Mouse (Mus musculus): ENCODE measurements around the gene Slc35g2.
A peak's percentile ranks its signal among the peaks of the same experiment; 100 is the strongest.

The Slc35g2 gene

DNA sequence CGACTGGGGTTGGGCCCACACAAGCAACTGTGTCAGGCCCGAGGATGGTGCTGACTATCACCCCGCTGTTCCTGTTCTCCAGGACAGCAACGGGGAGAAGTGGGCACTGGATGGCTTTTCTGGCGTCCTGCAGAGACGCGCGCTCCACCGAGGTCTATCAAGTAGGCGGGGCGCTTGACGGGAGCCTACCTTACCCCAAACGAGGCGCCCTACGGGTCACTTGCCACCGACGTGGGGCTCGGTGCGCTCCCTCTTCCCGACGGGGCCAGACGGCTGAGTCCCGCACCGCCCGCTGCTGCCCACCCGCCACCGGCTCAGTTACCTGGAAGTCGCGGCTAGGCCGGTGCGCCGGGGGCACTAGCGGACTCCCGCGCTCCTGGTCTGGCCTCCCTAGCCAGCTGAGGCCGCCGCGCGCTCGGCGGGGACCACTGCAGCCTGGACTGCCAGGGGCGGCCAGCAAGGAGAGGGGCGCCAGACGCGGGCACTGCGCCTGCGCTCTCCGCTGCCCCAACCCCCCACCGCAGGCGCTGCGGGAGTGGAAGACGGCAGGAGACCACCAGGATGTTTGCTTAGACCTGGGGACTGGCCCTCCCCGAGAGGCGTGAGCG lies at the start of gene Slc35g2:
Gene Slc35g2, minus strand, starts transcription at position 465 of the 608 bp plus-strand sequence.
- DNase-seq (ENCODE audit: low spot score), result peak; percentile 83

DNA sequence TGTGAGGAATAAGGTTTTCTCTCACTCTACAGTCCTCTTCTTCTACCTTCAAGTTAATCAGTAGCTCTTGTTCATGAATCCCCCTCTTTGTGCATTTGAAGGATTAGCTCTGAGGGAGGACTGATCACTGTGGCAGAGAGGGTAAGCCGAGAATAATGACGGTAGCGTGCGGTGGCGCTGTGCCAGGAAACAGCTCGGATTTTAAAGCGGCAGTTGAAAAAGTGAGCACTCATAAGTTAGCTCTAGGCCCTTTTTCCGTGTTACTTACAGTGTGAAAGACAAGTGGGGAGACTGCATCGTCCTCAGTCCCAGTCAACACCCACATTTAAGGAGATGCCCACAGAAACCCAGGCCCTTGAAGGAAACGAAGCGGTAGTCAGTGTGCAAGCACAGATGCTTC lies 46.1 kb upstream of the Slc35g2 start:
- peak; percentile 15 for DNase-seq (ENCODE audit: low spot score)

DNA sequence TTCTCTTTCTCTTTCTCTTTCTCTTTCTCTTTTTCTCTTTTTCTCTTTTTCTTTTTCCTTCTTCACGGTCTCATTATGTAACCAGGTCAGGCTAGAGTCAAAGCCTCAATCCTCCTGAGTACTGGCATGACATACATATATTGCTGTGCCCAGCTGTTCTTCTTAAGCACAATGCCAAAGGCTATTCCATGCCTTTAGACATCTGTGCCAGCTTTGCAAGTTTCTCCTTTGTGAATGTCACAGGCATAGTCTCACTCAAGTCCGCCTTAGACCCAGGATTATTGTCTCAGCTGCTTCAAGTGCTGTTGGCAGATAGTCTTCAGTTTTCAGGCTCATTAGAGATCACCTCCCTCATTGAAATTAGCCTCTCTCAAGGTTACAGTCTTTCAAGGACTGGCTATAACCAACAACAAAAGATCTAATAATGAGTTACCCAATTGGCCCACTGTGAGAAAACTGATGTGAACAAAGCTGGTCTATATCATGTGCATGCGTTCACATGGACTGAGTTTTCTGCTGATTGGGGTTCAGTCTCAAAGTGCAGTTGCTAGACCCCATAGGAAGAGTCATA lies 42.7 kb upstream of the Slc35g2 start:
- DNase-seq (ENCODE audit: low spot score), result no peak

DNA sequence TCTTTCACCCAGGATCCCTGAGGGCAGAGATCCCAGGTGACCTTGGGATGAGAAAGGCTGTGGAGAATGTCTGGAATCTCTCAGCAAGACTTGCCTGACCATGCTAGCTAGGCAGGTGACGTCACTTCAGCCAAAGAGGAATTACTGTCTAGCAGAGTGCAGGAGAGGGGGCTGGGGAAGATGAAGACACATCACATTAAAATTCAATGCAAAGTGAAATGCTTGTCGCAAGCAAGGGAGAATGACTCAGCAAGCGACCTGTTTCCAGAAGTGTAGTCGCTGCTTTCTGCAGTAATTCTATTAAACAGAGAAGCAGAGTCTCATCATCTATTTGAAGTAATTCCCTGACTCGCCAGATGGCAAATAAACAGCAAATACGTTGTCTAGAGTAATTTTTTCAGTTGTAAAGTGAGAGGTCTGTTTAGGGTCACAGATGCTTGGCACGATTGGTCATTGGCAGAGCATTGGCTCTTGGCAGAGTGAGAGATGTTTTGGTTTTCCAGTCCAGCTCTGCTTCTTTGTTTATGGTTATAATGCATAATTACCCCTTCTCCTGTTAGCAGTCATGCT lies 35.2 kb upstream of the Slc35g2 start:
- DNase-seq (ENCODE audit: low spot score), result peak; percentile 39

DNA sequence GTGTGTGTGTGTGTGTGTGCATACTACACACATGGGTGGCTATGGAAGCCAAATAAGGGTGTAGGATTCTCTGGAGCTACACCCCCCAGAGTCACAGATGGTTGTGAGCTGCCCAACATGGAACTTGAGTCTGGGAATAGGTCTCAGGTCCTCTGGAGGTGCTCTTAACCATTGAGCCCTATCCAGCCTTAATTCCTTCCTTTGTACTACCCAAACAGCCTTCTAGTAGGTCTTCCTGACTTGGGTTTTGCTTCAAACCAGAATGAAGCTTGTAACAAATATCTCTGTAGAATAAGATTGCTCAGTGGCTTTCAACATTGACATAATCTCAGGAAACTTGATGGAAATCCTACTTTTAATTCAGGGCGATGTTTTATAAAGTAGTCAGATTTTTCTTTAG lies 34.6 kb upstream of the Slc35g2 start:
- no peak for DNase-seq (ENCODE audit: low spot score)

DNA sequence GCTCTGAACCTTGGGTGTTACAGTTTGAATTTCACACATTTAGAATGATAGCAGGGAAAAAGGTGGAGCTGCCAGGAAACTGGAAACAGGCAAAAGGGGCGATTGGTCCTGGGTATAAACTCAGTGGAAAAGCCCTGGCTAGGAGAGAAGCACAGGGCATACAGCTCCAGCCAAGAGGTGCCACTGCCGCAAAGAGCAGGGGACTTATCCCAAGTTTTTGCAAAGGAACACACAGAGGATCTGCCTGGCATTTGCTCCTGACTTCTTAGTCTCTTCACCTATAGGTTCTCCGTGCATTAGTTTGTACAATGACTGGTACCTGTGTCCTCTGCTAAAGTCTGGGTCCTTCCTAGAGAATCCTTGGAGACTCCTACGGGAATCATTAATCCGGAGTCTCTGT lies 32.3 kb upstream of the Slc35g2 start:
- no peak for DNase-seq (ENCODE audit: low spot score)

DNA sequence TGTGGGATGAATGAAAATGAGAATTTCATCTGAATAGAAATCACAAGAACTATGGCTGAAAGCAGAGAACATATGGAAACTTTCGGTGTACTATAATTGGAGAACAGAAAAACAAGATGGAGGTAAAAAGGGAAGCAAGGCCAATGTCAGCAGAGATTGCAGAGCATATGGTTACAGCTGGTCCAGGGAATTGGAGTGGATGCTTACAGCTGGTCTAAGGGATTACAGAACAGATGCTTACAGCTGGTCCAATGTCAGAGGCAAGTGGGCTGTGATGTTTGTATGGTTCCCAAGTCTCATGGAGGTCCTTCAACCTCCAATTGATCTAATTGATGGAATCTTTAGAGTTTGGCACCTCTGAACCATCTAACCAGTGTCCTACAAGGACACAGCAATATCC lies 31.2 kb upstream of the Slc35g2 start:
- no peak for DNase-seq (ENCODE audit: low spot score)

DNA sequence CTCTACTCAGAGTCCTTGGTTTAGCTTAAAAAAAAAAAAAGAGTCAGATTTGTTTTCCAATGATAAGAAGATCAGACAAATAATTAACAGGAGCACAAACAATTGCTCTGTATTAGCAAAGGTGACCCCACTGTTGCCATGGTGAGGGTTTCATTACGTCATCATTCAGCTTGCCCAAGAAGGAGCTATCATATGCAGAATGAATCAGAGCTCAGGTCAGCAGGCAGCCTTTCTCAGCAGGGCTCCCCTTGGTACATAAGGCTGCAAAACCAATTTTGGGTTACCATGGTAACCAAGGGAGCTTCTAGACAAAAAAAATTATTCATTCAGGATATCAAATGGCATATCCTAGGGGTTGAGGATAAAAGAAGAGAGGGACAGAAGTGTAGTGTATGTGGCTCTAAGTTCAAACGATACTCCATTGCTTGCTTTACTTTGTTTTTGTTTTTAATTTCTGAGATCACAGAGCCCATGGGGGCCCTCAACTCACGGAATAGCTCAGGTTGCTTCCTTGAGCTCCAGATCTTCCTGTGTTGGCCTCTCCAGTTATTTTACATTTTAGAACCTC lies 29.0 kb upstream of the Slc35g2 start:
- DNase-seq (ENCODE audit: low spot score), result peak; percentile 33

DNA sequence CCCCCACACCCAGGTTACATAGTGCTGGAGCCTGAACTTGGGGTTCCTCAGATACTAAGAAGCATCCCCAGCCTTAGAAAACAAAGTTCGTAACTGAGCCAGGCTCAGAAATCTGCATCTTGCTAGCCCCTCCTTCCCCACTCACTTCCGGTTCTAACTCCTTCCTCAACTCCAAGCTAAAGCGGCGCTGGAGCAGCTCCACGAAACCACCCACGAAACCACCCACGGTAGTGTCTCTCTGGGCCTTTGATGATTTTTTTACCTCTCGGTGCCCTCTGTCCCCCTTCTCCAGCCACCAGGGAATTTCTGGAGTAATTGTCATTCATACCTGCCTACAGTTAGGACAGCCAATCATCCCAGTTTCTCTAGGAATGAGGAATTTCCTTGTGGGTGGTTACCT lies 26.7 kb upstream of the Slc35g2 start, which contains the start of gene Stag1:
Gene Stag1, plus strand, starts transcription at position 253 of the 400 bp plus-strand sequence.
- no peak for DNase-seq (ENCODE audit: low spot score)

DNA sequence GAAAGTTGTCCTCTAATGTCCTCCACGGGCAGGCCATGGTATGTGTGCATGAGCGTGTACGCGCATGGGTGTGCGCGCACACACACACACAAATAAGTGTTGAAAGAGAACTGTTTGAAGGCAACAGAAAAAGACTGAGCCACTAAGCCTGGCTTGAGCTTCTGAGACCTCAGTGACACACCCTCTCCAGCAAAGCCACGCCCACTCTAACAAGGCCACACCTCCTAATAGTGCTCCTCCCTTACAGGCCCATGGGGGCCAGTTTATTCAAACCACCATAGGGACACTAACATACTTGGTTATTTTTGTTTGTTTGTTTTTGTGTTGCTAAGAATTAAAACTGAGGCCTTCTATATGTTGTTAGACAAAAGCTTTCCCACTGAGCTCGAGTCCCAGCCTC lies 25.4 kb upstream of the Slc35g2 start:
- DNase-seq (ENCODE audit: low spot score), result no peak

DNA sequence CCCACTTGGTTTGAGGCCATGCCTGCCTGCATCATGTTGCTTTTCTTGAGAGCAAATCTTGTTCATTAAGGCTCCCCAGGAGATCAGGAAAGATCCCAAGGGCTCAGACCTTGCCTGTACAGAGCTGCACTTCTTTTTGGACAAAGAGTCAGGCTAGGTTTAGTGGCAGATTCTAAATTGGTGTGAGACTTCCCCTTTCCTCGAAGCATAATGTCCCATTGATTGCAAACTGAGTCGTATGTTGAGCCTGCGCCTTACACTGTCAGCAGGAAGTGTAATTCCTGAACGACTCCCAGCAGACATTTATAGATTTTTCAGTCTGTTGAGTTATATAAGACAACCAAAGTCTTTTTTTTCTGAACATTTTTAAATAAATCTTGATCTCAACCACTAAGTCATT lies 19.6 kb upstream of the Slc35g2 start:
- DNase-seq (ENCODE audit: low spot score), result no peak

DNA sequence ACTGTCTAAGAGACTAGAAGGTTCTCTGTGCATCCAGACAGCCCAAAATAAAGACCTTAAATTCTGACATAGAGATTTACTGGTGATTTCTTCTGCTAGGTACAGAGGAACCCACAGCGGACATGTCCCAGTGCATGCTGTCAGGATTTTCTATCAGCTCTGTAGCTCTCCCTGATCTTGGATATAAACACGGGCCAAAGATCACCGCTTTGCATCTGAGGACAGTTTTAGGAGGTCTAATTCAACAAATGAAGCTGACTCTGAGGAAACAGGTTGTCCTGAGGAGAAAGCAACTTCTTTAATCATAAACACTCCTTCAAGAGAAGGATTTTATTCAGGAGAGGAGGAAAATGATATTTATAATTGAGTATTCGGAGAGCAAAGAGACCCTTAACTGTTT lies 13.1 kb upstream of the Slc35g2 start:
- no peak for DNase-seq (ENCODE audit: low spot score)

DNA sequence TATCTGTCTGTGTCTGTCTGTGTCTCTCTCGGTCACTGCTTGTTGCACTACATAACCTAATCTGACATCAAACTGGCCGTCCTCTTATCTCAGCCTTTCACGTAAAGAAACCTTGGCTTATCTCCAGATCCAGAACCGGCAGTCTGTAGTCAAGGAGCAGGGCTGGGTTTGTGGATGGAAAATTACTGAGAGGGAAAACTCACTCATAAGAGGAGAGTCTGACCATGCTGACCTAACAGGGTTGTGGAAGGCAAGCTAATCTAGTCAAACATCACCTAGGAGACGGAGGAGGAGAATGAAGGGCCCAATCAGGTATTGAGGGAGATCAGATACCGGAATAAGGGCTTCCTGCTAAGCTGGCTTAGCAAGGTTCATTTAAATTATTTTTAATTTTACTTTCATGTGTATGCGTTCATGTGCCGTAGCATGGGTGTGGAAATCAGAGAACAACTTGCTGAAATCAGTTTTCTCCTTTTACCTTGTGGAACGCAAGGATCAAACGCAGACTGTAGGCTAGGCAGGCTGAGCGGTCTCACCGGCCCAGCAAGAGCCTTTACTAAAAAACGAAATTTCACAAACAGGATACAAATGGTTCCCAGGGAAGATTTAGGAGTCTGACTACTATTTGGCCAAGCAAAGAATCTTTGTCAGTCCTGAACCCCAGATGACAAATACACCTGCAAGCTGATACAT lies 12.1 kb upstream of the Slc35g2 start:
- no peak for DNase-seq (ENCODE audit: low spot score)

DNA sequence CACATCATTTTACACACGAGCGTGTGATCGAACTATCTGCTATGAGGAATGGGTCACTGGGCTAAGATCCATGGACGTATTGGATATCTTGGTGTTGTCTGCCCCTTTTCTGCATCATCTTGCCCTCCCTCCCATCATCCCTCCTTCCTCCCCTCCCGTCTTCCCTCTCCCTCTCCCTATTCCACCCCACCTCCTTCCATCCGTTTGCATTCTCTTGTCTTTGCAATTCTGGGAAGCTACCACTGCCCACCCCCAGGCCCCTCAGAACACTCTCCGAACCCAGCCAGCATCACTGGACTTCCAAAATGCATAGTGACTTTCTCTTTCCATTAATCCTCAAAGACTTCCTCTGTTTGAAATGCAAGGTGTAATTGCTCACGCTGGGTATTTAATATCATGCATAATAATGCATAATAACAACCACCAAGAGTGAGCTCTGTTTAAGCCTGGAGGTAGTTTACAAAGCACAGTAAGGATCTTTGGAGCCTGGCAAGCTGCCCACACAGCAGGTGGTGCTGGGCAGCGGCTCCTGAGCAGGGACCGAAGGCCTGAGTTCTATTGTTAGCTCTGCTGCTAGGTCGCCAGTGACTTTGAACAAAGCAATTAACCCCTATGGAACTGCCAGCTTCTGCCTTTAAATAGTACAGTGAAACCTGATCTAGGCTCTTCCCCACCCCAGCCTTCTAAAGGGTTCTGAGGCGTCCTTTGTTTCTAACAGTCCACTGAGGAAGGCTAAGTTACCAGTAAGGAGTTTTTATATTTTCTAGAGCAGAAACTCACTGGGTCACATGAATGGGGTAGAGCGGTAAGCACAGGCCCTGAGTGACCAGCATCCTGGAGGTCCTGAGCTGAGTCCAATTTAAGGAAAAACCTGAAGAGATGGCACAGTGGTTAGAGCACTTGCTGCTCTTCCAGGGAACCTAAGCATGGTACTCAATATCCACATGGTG lies 10.9 kb upstream of the Slc35g2 start:
- DNase-seq (ENCODE audit: low spot score), result peak; percentile 49

DNA sequence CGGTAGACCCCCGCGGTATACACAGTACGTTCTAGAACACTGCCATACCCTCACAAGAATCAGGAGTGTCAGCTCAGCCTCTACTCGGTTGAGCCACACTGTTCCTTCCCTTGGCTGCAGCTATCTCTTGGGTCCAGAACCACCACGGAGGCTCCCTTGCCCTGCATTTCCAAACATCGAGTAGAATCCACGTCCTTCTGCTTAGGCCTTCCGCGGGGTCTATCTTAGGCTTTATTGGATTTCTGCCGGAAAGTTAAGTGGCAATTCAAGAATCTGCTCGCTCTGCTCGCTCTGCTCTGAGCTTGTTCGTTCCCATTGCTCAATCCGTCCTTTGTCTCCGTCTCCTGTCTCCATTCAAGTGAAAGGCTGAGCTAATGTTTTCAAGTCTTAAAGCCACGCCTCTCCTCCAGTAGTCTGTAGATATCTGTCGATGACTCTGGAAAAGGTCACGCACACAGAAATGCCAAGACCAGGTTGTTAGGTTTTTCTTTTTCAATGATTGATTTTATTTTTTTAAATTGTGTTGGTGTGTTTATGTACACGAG lies 9.4 kb upstream of the Slc35g2 start:
- DNase-seq (ENCODE audit: low spot score), result peak; percentile 31

DNA sequence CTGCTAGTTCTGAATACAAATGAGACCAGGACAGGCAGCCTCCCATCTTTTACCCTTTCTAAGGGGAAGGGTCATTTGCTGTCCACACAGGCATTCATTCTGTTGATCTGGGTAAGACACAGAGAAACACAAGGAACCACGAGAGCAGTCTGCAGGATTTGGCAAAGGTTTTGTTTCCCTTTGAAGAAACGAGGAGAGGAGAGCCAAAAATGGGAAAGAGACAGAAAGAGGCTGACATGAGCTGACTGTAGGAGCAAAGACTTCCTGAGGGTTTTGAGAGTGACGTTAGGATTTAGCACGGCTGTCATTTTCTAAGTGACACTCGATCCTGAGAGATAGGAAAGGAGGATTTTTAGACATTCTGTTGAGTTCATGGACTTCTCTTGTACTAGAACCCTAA lies 3.1 kb upstream of the Slc35g2 start:
- no peak for DNase-seq (ENCODE audit: low spot score)

DNA sequence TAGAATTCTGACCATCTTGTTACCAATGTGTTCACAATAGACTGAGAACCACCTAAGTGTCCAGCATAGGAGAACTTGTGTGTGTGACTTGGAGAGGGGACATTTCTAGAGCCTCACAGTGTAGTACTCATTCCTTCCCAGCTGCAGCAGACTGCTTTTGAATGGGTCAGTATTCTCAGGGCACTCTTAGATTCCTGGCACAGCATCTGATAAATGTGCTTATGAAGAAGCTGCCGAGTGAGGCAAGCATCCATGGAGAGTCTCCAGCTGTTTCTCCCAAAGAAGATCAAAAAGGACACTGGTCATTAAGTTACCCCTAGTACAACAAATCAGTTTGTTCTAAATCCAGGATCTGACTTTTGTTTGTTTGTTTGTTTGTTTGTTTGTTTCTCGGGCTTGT lies 2.4 kb upstream of the Slc35g2 start:
- DNase-seq (ENCODE audit: low spot score), result no peak

DNA sequence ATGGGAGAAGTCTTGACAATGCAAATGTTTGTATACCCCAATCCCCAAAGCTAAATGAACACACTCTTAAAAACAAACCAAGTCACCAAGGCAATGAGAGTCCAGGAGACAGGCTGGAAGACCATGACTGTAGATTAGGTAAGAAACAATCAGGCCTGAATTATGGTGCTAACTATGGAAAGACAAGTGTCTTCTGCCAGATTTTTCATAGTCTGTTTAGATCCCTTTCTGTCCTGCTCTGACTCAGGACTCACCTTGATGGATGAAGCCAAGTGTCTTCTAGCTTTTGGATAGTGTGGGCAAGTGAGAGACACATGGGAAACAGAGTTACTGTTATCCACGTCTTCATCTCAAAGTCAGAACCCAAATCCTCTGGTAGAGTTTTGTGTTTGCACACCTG lies 621 bp upstream of the Slc35g2 start:
- no peak for DNase-seq (ENCODE audit: low spot score)

DNA sequence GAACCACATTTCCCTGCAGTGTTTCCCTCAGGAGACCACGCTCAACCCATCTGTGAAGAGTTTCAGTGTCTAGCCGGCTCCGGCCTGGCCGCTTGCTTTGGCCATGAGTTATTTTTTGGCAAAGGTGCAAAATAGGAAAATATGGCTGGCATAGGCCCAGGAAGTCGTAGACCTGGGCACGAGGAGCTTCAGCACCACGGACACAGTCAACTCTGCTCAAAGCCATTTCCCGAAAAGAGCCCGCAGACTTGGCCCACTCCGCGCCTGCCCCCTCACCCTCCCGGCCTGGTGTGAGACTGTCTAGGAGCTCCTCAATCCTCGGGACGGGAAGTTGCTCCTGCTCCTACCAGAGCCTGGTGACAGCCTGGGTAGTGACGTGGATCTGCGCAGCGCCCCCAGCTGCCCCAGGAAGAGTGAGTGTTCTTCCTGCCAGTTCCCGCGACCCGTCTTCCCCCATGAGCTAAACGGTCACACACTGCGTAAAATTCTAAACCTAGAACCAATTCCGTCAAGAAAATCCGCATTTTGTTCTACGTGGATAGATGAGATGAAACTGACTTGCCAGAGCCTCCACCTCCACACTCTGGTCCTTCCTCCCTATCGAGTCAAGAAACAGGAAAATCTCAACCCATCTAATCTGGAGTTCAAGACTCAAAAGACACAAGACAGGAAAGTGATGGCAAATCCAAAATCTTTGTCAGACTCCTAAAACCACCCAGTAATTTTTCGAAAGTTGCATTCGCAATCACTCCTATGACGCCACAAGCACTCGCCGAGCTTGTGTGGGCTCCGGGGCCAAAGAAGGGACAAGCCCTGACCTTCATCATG lies 878 bp downstream of the Slc35g2 start:
- peak; percentile 69 for DNase-seq (ENCODE audit: low spot score)

DNA sequence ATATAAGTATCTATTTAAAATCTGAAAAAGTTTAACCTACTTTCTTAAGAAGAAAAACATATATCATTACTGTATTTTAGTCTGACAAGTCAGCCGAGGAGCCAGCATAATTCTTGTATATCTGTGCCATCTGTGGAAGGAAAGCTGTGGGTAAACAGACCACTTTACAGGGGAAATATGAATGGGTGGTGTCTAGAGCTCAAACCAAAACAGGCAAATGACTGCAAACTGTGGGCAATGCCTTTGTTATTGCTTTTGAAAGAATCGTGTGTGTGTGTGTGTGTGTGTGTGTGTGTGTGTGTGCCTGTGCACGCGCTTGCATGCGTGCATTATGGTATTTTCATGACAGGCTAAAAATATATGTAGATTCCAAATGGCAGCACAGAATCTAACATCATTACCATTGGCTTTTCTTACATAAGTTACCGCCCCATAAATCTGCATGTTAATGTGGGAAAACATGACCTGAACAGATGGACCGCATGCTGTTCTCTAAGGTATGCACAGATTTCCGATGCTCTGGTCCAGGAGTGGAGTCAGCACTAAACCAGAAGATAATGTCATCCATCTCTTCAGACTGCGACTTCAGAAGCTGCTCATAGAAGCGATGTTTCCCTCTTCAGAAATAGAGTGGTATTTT lies 10.5 kb downstream of the Slc35g2 start:
- DNase-seq (ENCODE audit: low spot score), result no peak

All from embryo, embryonic 10 days (tissue).